Mouse (Mus musculus): ENCODE measurements around the gene Amph.

DNA sequence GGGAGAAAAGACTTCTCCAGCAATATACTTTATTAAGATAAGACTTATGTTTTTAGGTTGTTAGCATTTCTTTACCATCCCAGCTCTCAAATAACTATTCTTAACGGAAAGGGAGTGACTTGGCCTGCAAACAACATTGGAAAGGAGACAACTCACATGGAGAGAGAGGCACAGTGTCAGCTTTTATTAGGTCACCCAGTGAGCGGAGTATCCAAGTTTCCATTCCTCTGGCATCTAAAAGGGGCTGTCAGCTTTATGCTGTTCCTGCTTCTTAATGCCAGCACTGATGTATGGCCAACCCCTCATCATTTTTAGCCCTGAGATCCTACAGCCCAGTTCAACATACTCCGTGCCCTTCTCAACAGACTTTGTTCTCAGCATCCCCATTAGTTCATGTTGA is 74.3 kb downstream of the Amph start:
- TF ChIP-seq CTCF (IDR thresholded peaks at IDR 0.05; ENCODE audit: borderline replicate concordance, insufficient read depth, low read depth, low read length) = no peak
- TF ChIP-seq POLR2A (IDR thresholded peaks at IDR 0.05; ENCODE audit: borderline replicate concordance, insufficient read depth, low read length) = no peak

Measured in cerebellum, adult 2 months (tissue).